Mouse (Mus musculus): ENCODE data around the gene Tcf15.

DNA sequence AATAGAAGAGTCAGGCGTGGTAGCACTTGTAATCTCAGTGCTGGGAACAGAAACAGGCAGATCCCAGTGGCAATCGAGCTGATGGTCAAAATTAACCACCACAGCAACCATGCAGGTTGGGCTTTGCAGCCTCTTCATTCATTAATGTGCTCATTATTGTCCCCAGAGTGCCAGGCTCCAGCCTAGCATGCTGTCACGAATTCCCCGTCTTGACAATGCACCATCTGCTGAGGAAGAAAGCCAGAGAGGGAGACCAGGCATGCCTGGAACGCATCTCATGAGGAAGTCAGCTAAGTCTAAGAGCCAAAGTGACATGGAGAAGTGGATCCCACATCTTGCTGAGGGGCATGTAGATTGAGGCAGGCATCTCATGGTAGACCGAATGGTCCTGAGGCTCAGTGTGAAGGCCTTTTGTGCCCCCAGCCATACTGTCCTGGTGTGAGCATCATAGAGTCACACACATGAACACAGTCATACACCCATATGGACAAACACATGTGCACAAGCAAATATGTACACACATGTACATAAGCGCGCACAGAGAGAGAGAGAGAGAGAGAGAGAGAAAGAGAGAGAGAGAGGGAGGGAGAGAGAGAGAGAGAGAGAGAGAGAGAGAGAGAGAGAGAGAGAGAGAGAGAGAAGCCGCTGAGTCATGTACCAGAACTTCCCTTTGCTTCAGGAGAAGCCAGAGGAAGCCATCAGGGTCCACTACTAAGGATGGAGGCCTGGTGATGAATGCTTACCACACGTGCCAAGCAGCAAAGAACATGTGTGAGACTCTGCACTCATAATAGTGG is 4.0 kb upstream of the Tcf15 start:
- TF ChIP-seq CTCF (IDR thresholded peaks at IDR 0.05; ENCODE audit: borderline replicate concordance, extremely low read depth, insufficient read depth, insufficient read length) (no peak), POLR2A (IDR thresholded peaks at IDR 0.05; ENCODE audit: borderline replicate concordance, extremely low read depth, insufficient read depth, insufficient read length, poor library complexity, severe bottlenecking) (no peak)
